Mouse (Mus musculus): ENCODE results near the gene Vangl1.

DNA sequence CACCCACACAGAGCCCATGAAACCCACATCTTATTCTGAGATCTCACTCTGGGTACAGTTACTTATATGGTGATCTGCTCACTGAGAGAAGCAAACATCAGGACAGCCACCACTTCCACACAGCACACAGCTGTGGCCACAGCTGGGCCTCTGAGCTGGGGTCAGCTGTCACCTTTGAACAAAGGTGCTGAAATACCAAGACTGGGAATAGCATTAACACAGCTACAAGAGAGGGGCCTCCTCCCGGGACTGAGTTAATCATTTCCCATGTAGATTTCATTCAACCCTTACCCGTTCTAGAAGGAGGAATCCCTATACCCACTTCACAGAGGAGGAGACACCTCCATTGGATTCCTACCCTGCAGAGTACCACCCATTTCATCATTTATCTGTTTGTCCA, 8.7 kb downstream of the Vangl1 start:
- TF ChIP-seq POLR2A (IDR thresholded peaks at IDR 0.05; ENCODE audit: control insufficient read depth, extremely low read depth, insufficient read depth, low read length, poor library complexity) (no peak), CTCF (IDR thresholded peaks at IDR 0.05; ENCODE audit: borderline replicate concordance, control insufficient read depth, extremely low read depth, insufficient read depth, low read length, poor library complexity) (no peak)
